Mouse (Mus musculus) kidney, adult 2 months (tissue): ENCODE results near the gene Acp5.

Experiments used
- CTCF ChIP-seq: fragments of 200-500 bp; conservative IDR thresholded peaks from 2 replicates; pipeline ENCODE4 v1.5.1; 2011; ENCODE audit warnings: low read depth, mild to moderate bottlenecking, control low read depth, low read length, moderate library complexity, mixed read lengths; ENCODE audit not compliant: insufficient read depth, insufficient read length
- POLR2A ChIP-seq: fragments of 200-500 bp; IDR thresholded peaks from one replicate; pipeline ENCODE4 v1.6.1; 2011; ENCODE audit warnings: low read depth, low read length, control low read depth

DNA sequence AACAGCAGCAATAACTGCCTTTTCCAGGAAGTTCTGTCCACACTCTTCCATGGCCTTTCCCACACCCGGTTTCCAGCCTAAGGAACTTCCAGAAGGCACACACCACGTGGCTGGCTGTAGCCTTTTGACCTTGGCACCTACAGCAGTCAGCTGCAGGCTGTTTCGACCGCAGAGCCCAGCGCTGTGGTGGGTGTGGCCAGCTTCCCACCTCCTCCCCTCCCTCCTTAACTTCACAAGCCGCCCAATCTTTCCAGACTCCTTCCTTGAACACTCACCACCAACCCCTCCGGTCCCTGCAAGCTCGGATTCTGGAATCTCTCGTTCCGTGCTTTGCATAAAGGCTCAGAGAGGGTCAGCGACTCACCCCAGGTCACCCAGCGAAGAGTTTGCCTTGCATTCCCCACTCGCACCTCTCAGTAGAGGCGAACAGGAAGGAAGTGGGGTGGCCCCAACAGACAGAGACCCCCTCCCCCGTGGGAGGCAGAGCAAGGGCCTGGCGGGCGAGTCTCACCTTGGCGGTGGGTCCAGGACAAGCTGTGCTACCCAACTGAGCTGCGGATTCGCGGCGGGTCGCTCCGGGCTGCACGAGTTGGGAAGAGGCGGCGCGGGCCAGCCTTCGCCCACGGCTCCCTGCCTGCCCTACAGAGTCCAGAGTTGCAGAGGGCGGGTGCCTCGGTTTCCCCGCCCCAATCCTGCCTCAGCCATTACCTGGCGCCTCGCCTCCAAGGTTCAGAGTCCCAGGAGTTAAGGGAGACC, 4.1 kb downstream of the Acp5 start:
- TF ChIP-seq CTCF: no peak
- TF ChIP-seq POLR2A: no peak
